Mouse (Mus musculus): ENCODE measurements around the gene Itga8. TPM values are rescaled to one million over a fixed set of nuclear protein-coding genes. Genes with fewer than 3 reads are reported as not detected.

The Itga8 gene
- polyA plus RNA-seq, 1 experiment from 2014 or later = 8.9 TPM

GRCm38 (mm10) chr2:12160486-12160885, 141.2 kb downstream of the Itga8 start:
- no peak for ATAC-seq (replicated peaks; ENCODE audit: extremely low read depth, insufficient read depth, low FRiP score)
- Histone ChIP-seq H3K36me3 (ENCODE audit: control insufficient read depth, insufficient read depth) (no peaks in the 10 kb centered on the region), H3K4me1 (ENCODE audit: control insufficient read depth, insufficient read depth, low read length) (no peaks in the 10 kb centered on the region), H3K27me3 (ENCODE audit: control insufficient read depth, insufficient read depth, low read length) (no peaks in the 10 kb centered on the region), H3K4me3 (ENCODE audit: low read length) (no peak overlapping the region), H3K9me3 (replicated peaks; ENCODE audit: control insufficient read depth, low read length) (no peaks in the 10 kb centered on the region), H3K9ac (ENCODE audit: low read length) (no peak overlapping the region), H3K27ac (ENCODE audit: low read length) (no peak overlapping the region), H3K4me2 (ENCODE audit: low read depth, low read length) (no peak overlapping the region)
- WGBS = 76% methylated on average over 3 of the region's 3 CpGs

GRCm38 (mm10) chr2:12157001-12157400, 144.7 kb downstream of the Itga8 start:
- no peak overlapping the region for H3K4me3 ChIP-seq (ENCODE audit: low read length)
- H3K27ac ChIP-seq (ENCODE audit: low read length) = no peak overlapping the region
- H3K9me3 ChIP-seq (replicated peaks; ENCODE audit: control insufficient read depth, low read length) = no peaks in the 10 kb centered on the region
- 38% methylated on average over 1 of the region's 1 CpGs for WGBS
- no peak for ATAC-seq (replicated peaks; ENCODE audit: extremely low read depth, insufficient read depth, low FRiP score)
- no peaks in the 10 kb centered on the region; the same call in 1 of the 2 replicates for H3K4me1 ChIP-seq (ENCODE audit: control insufficient read depth, insufficient read depth, low read length)
- no peaks in the 10 kb centered on the region for H3K36me3 ChIP-seq (ENCODE audit: control insufficient read depth, insufficient read depth)
- H3K4me2 ChIP-seq (ENCODE audit: low read depth, low read length) = no peak overlapping the region
- no peaks in the 10 kb centered on the region for H3K27me3 ChIP-seq (ENCODE audit: control insufficient read depth, insufficient read depth, low read length)
- no peak overlapping the region for H3K9ac ChIP-seq (ENCODE audit: low read length)

- Histone ChIP-seq H3K27ac (ENCODE audit: low read length) (no peak overlapping the region), H3K9me3 (replicated peaks; ENCODE audit: control insufficient read depth, low read length) (no peaks in the 10 kb centered on the region), H3K9ac (ENCODE audit: low read length) (no peak overlapping the region), H3K4me3 (ENCODE audit: low read length) (no peak overlapping the region), H3K36me3 (ENCODE audit: control insufficient read depth, insufficient read depth) (no peaks in the 10 kb centered on the region), H3K27me3 (ENCODE audit: control insufficient read depth, insufficient read depth, low read length) (no peaks in the 10 kb centered on the region), H3K4me2 (ENCODE audit: low read depth, low read length) (no peak overlapping the region), H3K4me1 (ENCODE audit: control insufficient read depth, insufficient read depth, low read length) (no peaks in the 10 kb centered on the region; the same call in 1 of the 2 replicates)
- WGBS = 68% methylated on average over 3 of the region's 3 CpGs
- ATAC-seq (replicated peaks; ENCODE audit: extremely low read depth, insufficient read depth, low FRiP score) = no peak
These were observed 145.3 kb downstream of the Itga8 start for GRCm38 (mm10) chr2:12156401-12156800.

- Histone ChIP-seq H3K27me3 (ENCODE audit: control insufficient read depth, insufficient read depth, low read length) (no peaks in the 10 kb centered on the region), H3K27ac (ENCODE audit: low read length) (no peak overlapping the region), H3K36me3 (ENCODE audit: control insufficient read depth, insufficient read depth) (no peaks in the 10 kb centered on the region), H3K4me1 (ENCODE audit: control insufficient read depth, insufficient read depth, low read length) (no peaks in the 10 kb centered on the region; the same call in 1 of the 2 replicates), H3K4me3 (ENCODE audit: low read length) (no peak overlapping the region), H3K4me2 (ENCODE audit: low read depth, low read length) (no peak overlapping the region), H3K9ac (ENCODE audit: low read length) (no peak overlapping the region), H3K9me3 (replicated peaks; ENCODE audit: control insufficient read depth, low read length) (no peaks in the 10 kb centered on the region)
- no peak for ATAC-seq (replicated peaks; ENCODE audit: extremely low read depth, insufficient read depth, low FRiP score)
- 62% methylated on average over 6 of the region's 6 CpGs for WGBS
These were observed 147.0 kb downstream of the Itga8 start for GRCm38 (mm10) chr2:12154676-12155075.

GRCm38 (mm10) chr2:12153551-12153950, 148.2 kb downstream of the Itga8 start:
- Histone ChIP-seq H3K27ac (ENCODE audit: low read length) (no peak overlapping the region), H3K9me3 (replicated peaks; ENCODE audit: control insufficient read depth, low read length) (no peaks in the 10 kb centered on the region), H3K9ac (ENCODE audit: low read length) (no peak overlapping the region), H3K4me3 (ENCODE audit: low read length) (no peak overlapping the region), H3K4me1 (ENCODE audit: control insufficient read depth, insufficient read depth, low read length) (no peaks in the 10 kb centered on the region; the same call in 1 of the 2 replicates), H3K27me3 (ENCODE audit: control insufficient read depth, insufficient read depth, low read length) (no peaks in the 10 kb centered on the region), H3K36me3 (ENCODE audit: control insufficient read depth, insufficient read depth) (no peaks in the 10 kb centered on the region), H3K4me2 (ENCODE audit: low read depth, low read length) (no peak overlapping the region)
- ATAC-seq (replicated peaks; ENCODE audit: extremely low read depth, insufficient read depth, low FRiP score) = no peak
- WGBS = 71% methylated on average over 1 of the region's 1 CpGs

GRCm38 (mm10) chr2:12147902-12148301, 153.8 kb downstream of the Itga8 start:
- Histone ChIP-seq H3K4me2 (ENCODE audit: low read depth, low read length) (no peak overlapping the region), H3K27ac (ENCODE audit: low read length) (no peak overlapping the region), H3K9ac (ENCODE audit: low read length) (no peak overlapping the region), H3K9me3 (replicated peaks; ENCODE audit: control insufficient read depth, low read length) (no peaks in the 10 kb centered on the region), H3K4me1 (ENCODE audit: control insufficient read depth, insufficient read depth, low read length) (no peaks in the 10 kb centered on the region), H3K36me3 (ENCODE audit: control insufficient read depth, insufficient read depth) (no peaks in the 10 kb centered on the region), H3K4me3 (ENCODE audit: low read length) (no peak overlapping the region), H3K27me3 (ENCODE audit: control insufficient read depth, insufficient read depth, low read length) (no peaks in the 10 kb centered on the region)
- no peak for ATAC-seq (replicated peaks; ENCODE audit: extremely low read depth, insufficient read depth, low FRiP score)
- WGBS = 71% methylated on average over 2 of the region's 2 CpGs

GRCm38 (mm10) chr2:12146612-12147011, 155.1 kb downstream of the Itga8 start:
- ATAC-seq (replicated peaks; ENCODE audit: extremely low read depth, insufficient read depth, low FRiP score) = no peak
- no peak overlapping the region for H3K4me2 ChIP-seq (ENCODE audit: low read depth, low read length)
- H3K36me3 ChIP-seq (ENCODE audit: control insufficient read depth, insufficient read depth) = no peaks in the 10 kb centered on the region
- no peak overlapping the region for H3K27ac ChIP-seq (ENCODE audit: low read length)
- H3K9ac ChIP-seq (ENCODE audit: low read length) = no peak overlapping the region
- no peak overlapping the region for H3K4me3 ChIP-seq (ENCODE audit: low read length)
- 44% methylated on average over 2 of the region's 2 CpGs for WGBS
- no peaks in the 10 kb centered on the region for H3K9me3 ChIP-seq (replicated peaks; ENCODE audit: control insufficient read depth, low read length)
- H3K27me3 ChIP-seq (ENCODE audit: control insufficient read depth, insufficient read depth, low read length) = no peaks in the 10 kb centered on the region
- H3K4me1 ChIP-seq (ENCODE audit: control insufficient read depth, insufficient read depth, low read length) = no peaks in the 10 kb centered on the region

- WGBS = 76% methylated on average over 5 of the region's 5 CpGs
- no peak overlapping the region for H3K4me2 ChIP-seq (ENCODE audit: low read depth, low read length)
- no peaks in the 10 kb centered on the region for H3K27me3 ChIP-seq (ENCODE audit: control insufficient read depth, insufficient read depth, low read length)
- H3K27ac ChIP-seq (ENCODE audit: low read length) = no peak overlapping the region
- no peaks in the 10 kb centered on the region; the same call in 1 of the 2 replicates for H3K36me3 ChIP-seq (ENCODE audit: control insufficient read depth, insufficient read depth)
- no peaks in the 10 kb centered on the region for H3K4me1 ChIP-seq (ENCODE audit: control insufficient read depth, insufficient read depth, low read length)
- no peak overlapping the region for H3K9ac ChIP-seq (ENCODE audit: low read length)
- ATAC-seq (replicated peaks; ENCODE audit: extremely low read depth, insufficient read depth, low FRiP score) = no peak
- H3K9me3 ChIP-seq (replicated peaks; ENCODE audit: control insufficient read depth, low read length) = no peaks in the 10 kb centered on the region
- no peak overlapping the region for H3K4me3 ChIP-seq (ENCODE audit: low read length)
These were observed 162.9 kb downstream of the Itga8 start for GRCm38 (mm10) chr2:12138765-12139368.

- Histone ChIP-seq H3K9ac (ENCODE audit: low read length) (no peak overlapping the region), H3K9me3 (replicated peaks; ENCODE audit: control insufficient read depth, low read length) (no peaks in the 10 kb centered on the region), H3K27ac (ENCODE audit: low read length) (no peak overlapping the region), H3K4me3 (ENCODE audit: low read length) (no peak overlapping the region), H3K4me1 (ENCODE audit: control insufficient read depth, insufficient read depth, low read length) (no peaks in the 10 kb centered on the region), H3K27me3 (ENCODE audit: control insufficient read depth, insufficient read depth, low read length) (no peaks in the 10 kb centered on the region), H3K36me3 (ENCODE audit: control insufficient read depth, insufficient read depth) (peaks cover 1% of the 10 kb centered on the region; the same call in 1 of the 2 replicates), H3K4me2 (ENCODE audit: low read depth, low read length) (no peak overlapping the region)
- no peak for ATAC-seq (replicated peaks; ENCODE audit: extremely low read depth, insufficient read depth, low FRiP score)
These were observed 175.1 kb downstream of the Itga8 start for GRCm38 (mm10) chr2:12126580-12126979.
